Mouse (Mus musculus): Measurements from ENCODE around the gene Zfp64. TPM values are rescaled to one million over a fixed set of nuclear protein-coding genes. Genes with fewer than 3 reads are reported as not detected.
A peak's percentile ranks its signal among the peaks of the same experiment; 100 is the strongest.

Gene Zfp64
- polyA plus RNA-seq, 1 experiment from 2014 or later = 7.8 TPM

- H3K27ac ChIP-seq (ENCODE audit: low read length) = no peak overlapping the region
- H3K4me2 ChIP-seq (ENCODE audit: low read depth, low read length) = no peak overlapping the region
- no peak overlapping the region for H3K4me3 ChIP-seq (ENCODE audit: low read depth, low read length)
- H3K9me3 ChIP-seq (replicated peaks; ENCODE audit: control insufficient read depth, low read length) = no peaks in the 10 kb centered on the region
- no peaks in the 10 kb centered on the region for H3K27me3 ChIP-seq (ENCODE audit: control insufficient read depth, insufficient read depth, low read depth, low read length)
- 85% methylated on average over 2 of the region's 2 CpGs for WGBS (ENCODE audit: insufficient replicate concordance)
- no peaks in the 10 kb centered on the region for H3K4me1 ChIP-seq (ENCODE audit: control insufficient read depth, low read depth, low read length)
- ATAC-seq (ENCODE audit: low read depth) = no peak
- no peaks in the 10 kb centered on the region for H3K36me3 ChIP-seq (ENCODE audit: control insufficient read depth, insufficient read depth)
- no peak overlapping the region for H3K9ac ChIP-seq (ENCODE audit: low read depth, low read length)
Observed at GRCm38 (mm10) chr2:168892057-168892456, 63.3 kb downstream of the Zfp64 start.

GRCm38 (mm10) chr2:168884641-168885040 lies 70.7 kb downstream of the Zfp64 start:
- 33% methylated on average over 8 of the region's 8 CpGs for WGBS (ENCODE audit: insufficient replicate concordance)

GRCm38 (mm10) chr2:168882997-168883396 lies 72.4 kb downstream of the Zfp64 start:
- no peaks in the 10 kb centered on the region for H3K4me1 ChIP-seq (ENCODE audit: control insufficient read depth, low read depth, low read length)
- H3K9me3 ChIP-seq (replicated peaks; ENCODE audit: control insufficient read depth, low read length) = no peaks in the 10 kb centered on the region
- no peaks in the 10 kb centered on the region for H3K36me3 ChIP-seq (ENCODE audit: control insufficient read depth, insufficient read depth)
- H3K4me2 ChIP-seq (ENCODE audit: low read depth, low read length) = no peak overlapping the region
- H3K4me3 ChIP-seq (ENCODE audit: low read depth, low read length) = no peak overlapping the region
- 20% methylated on average over 1 of the region's 1 CpGs for WGBS (ENCODE audit: insufficient replicate concordance)
- H3K9ac ChIP-seq (ENCODE audit: low read depth, low read length) = no peak overlapping the region
- no peaks in the 10 kb centered on the region for H3K27me3 ChIP-seq (ENCODE audit: control insufficient read depth, insufficient read depth, low read depth, low read length)
- ATAC-seq (ENCODE audit: low read depth) = no peak
- H3K27ac ChIP-seq (ENCODE audit: low read length) = no peak overlapping the region

More at GRCm38 (mm10) chr2:168884641-168885040, 70.7 kb downstream of the Zfp64 start:
- Histone ChIP-seq H3K9ac (ENCODE audit: low read depth, low read length) (no peak overlapping the region), H3K27me3 (ENCODE audit: control insufficient read depth, insufficient read depth, low read depth, low read length) (no peaks in the 10 kb centered on the region), H3K4me1 (ENCODE audit: control insufficient read depth, low read depth, low read length) (no peaks in the 10 kb centered on the region), H3K36me3 (ENCODE audit: control insufficient read depth, insufficient read depth) (no peaks in the 10 kb centered on the region), H3K4me2 (ENCODE audit: low read depth, low read length) (no peak overlapping the region), H3K9me3 (replicated peaks; ENCODE audit: control insufficient read depth, low read length) (no peaks in the 10 kb centered on the region), H3K4me3 (ENCODE audit: low read depth, low read length) (no peak overlapping the region), H3K27ac (ENCODE audit: low read length) (no peak overlapping the region)
- ATAC-seq (ENCODE audit: low read depth) = no peak

- H3K27ac ChIP-seq (ENCODE audit: low read length) = no peak overlapping the region
- 42% methylated on average over 5 of the region's 5 CpGs for WGBS (ENCODE audit: insufficient replicate concordance)
- H3K36me3 ChIP-seq (ENCODE audit: control insufficient read depth, insufficient read depth) = no peaks in the 10 kb centered on the region
- H3K9ac ChIP-seq (ENCODE audit: low read depth, low read length) = no peak overlapping the region
- no peaks in the 10 kb centered on the region for H3K4me1 ChIP-seq (ENCODE audit: control insufficient read depth, low read depth, low read length)
- H3K27me3 ChIP-seq (ENCODE audit: control insufficient read depth, insufficient read depth, low read depth, low read length) = no peaks in the 10 kb centered on the region
- no peak overlapping the region for H3K4me3 ChIP-seq (ENCODE audit: low read depth, low read length)
- H3K4me2 ChIP-seq (ENCODE audit: low read depth, low read length) = no peak overlapping the region
- ATAC-seq (ENCODE audit: low read depth) = no peak
- no peaks in the 10 kb centered on the region for H3K9me3 ChIP-seq (replicated peaks; ENCODE audit: control insufficient read depth, low read length)
Observed at GRCm38 (mm10) chr2:168881927-168882326, 73.5 kb downstream of the Zfp64 start.

- Histone ChIP-seq H3K4me1 (ENCODE audit: control insufficient read depth, low read depth, low read length) (no peaks in the 10 kb centered on the region), H3K4me3 (ENCODE audit: low read depth, low read length) (no peak overlapping the region), H3K27me3 (ENCODE audit: control insufficient read depth, insufficient read depth, low read depth, low read length) (no peaks in the 10 kb centered on the region), H3K4me2 (ENCODE audit: low read depth, low read length) (no peak overlapping the region), H3K27ac (ENCODE audit: low read length) (no peak overlapping the region), H3K9ac (ENCODE audit: low read depth, low read length) (no peak overlapping the region), H3K9me3 (replicated peaks; ENCODE audit: control insufficient read depth, low read length) (no peaks in the 10 kb centered on the region), H3K36me3 (ENCODE audit: control insufficient read depth, insufficient read depth) (no peaks in the 10 kb centered on the region)
- 64% methylated on average over 10 of the region's 10 CpGs for WGBS (ENCODE audit: insufficient replicate concordance)
- ATAC-seq (ENCODE audit: low read depth) = no peak
Observed at GRCm38 (mm10) chr2:168879573-168879972, 75.8 kb downstream of the Zfp64 start.

- Histone ChIP-seq H3K4me3 (ENCODE audit: low read depth, low read length) (no peak overlapping the region), H3K4me1 (ENCODE audit: control insufficient read depth, low read depth, low read length) (no peaks in the 10 kb centered on the region), H3K9ac (ENCODE audit: low read depth, low read length) (no peak overlapping the region), H3K4me2 (ENCODE audit: low read depth, low read length) (peak overlapping the region; percentile 11; the same call in 1 of the 2 replicates), H3K9me3 (replicated peaks; ENCODE audit: control insufficient read depth, low read length) (no peaks in the 10 kb centered on the region), H3K27me3 (ENCODE audit: control insufficient read depth, insufficient read depth, low read depth, low read length) (no peaks in the 10 kb centered on the region), H3K36me3 (ENCODE audit: control insufficient read depth, insufficient read depth) (no peaks in the 10 kb centered on the region), H3K27ac (ENCODE audit: low read length) (0 out of 2 replicates have a peak overlapping the region, but pooled peaks have one; percentile 30)
- ATAC-seq (ENCODE audit: low read depth) = peak; percentile 83
- WGBS (ENCODE audit: insufficient replicate concordance) = 72% methylated on average over 8 of the region's 8 CpGs
Observed at GRCm38 (mm10) chr2:168878708-168879107, 76.7 kb downstream of the Zfp64 start.

- no peak for ATAC-seq (ENCODE audit: low read depth)
- Histone ChIP-seq H3K27me3 (ENCODE audit: control insufficient read depth, insufficient read depth, low read depth, low read length) (no peaks in the 10 kb centered on the region), H3K9ac (ENCODE audit: low read depth, low read length) (no peak overlapping the region), H3K27ac (ENCODE audit: low read length) (no peak overlapping the region), H3K4me1 (ENCODE audit: control insufficient read depth, low read depth, low read length) (no peaks in the 10 kb centered on the region), H3K36me3 (ENCODE audit: control insufficient read depth, insufficient read depth) (no peaks in the 10 kb centered on the region), H3K4me3 (ENCODE audit: low read depth, low read length) (no peak overlapping the region), H3K4me2 (ENCODE audit: low read depth, low read length) (no peak overlapping the region), H3K9me3 (replicated peaks; ENCODE audit: control insufficient read depth, low read length) (no peaks in the 10 kb centered on the region)
- WGBS (ENCODE audit: insufficient replicate concordance) = 61% methylated on average over 4 of the region's 4 CpGs
Observed at GRCm38 (mm10) chr2:168878158-168878557, 77.2 kb downstream of the Zfp64 start.

- Histone ChIP-seq H3K9ac (ENCODE audit: low read depth, low read length) (no peak overlapping the region), H3K27me3 (ENCODE audit: control insufficient read depth, insufficient read depth, low read depth, low read length) (no peaks in the 10 kb centered on the region), H3K4me1 (ENCODE audit: control insufficient read depth, low read depth, low read length) (no peaks in the 10 kb centered on the region), H3K4me3 (ENCODE audit: low read depth, low read length) (no peak overlapping the region), H3K4me2 (ENCODE audit: low read depth, low read length) (no peak overlapping the region), H3K27ac (ENCODE audit: low read length) (no peak overlapping the region), H3K9me3 (replicated peaks; ENCODE audit: control insufficient read depth, low read length) (no peaks in the 10 kb centered on the region), H3K36me3 (ENCODE audit: control insufficient read depth, insufficient read depth) (no peaks in the 10 kb centered on the region)
- no peak for ATAC-seq (ENCODE audit: low read depth)
- WGBS (ENCODE audit: insufficient replicate concordance) = 75% methylated on average over 10 of the region's 10 CpGs
Observed at GRCm38 (mm10) chr2:168876631-168877030, 78.8 kb downstream of the Zfp64 start.

GRCm38 (mm10) chr2:168874498-168874897 lies 80.9 kb downstream of the Zfp64 start:
- H3K36me3 ChIP-seq (ENCODE audit: control insufficient read depth, insufficient read depth) = no peaks in the 10 kb centered on the region
- H3K4me2 ChIP-seq (ENCODE audit: low read depth, low read length) = no peak overlapping the region
- WGBS (ENCODE audit: insufficient replicate concordance) = 71% methylated on average over 6 of the region's 6 CpGs
- H3K27ac ChIP-seq (ENCODE audit: low read length) = no peak overlapping the region
- no peaks in the 10 kb centered on the region for H3K4me1 ChIP-seq (ENCODE audit: control insufficient read depth, low read depth, low read length)
- no peaks in the 10 kb centered on the region for H3K27me3 ChIP-seq (ENCODE audit: control insufficient read depth, insufficient read depth, low read depth, low read length)
- H3K4me3 ChIP-seq (ENCODE audit: low read depth, low read length) = no peak overlapping the region
- H3K9me3 ChIP-seq (replicated peaks; ENCODE audit: control insufficient read depth, low read length) = no peaks in the 10 kb centered on the region
- no peak for ATAC-seq (ENCODE audit: low read depth)
- no peak overlapping the region for H3K9ac ChIP-seq (ENCODE audit: low read depth, low read length)
